Mouse (Mus musculus): ENCODE results near the gene Rpp21. TPM values are rescaled to one million over a fixed set of nuclear protein-coding genes. Genes with fewer than 3 reads are reported as not detected.

Rpp21 gene
- polyA plus RNA-seq, 1 experiment: 61.2 TPM

GRCm38 (mm10) chr17:36218594-36219155 is 39.2 kb downstream of the Rpp21 start:
- TF ChIP-seq MYOG (IDR thresholded peaks at IDR 0.05; ENCODE audit: control insufficient read depth, extremely low read depth, insufficient read length) (no peak), MAX (IDR thresholded peaks at IDR 0.05) (no peak), USF1 (IDR thresholded peaks at IDR 0.05; ENCODE audit: low read depth) (no peak), CTCF (IDR thresholded peaks at IDR 0.05; ENCODE audit: control insufficient read depth, insufficient read depth, insufficient read length) (no peak), FOSL1 (IDR thresholded peaks at IDR 0.05; ENCODE audit: insufficient read depth, low read length, poor library complexity, severe bottlenecking) (no peak), MYOD1 (IDR thresholded peaks at IDR 0.05; ENCODE audit: control insufficient read depth, insufficient read length, low read depth) (no peak)

GRCm38 (mm10) chr17:36215586-36215985 is 42.3 kb downstream of the Rpp21 start:
- Histone ChIP-seq H3ac (ENCODE audit: control insufficient read depth, insufficient read length, low read depth) (no peak overlapping the region), H3K79me2 (ENCODE audit: control insufficient read depth, insufficient read depth) (no peaks in the 10 kb centered on the region), H3K27me3 (ENCODE audit: control insufficient read depth, insufficient read depth, insufficient read length) (peaks cover 19% of the 10 kb centered on the region), H3K4me3 (ENCODE audit: insufficient read depth, poor library complexity, severe bottlenecking) (no peak overlapping the region), H3K36me3 (ENCODE audit: control insufficient read depth, insufficient read depth) (no peaks in the 10 kb centered on the region), H3K79me3 (ENCODE audit: low read depth) (no peaks in the 10 kb centered on the region)
- TF ChIP-seq MYOG (IDR thresholded peaks at IDR 0.05; ENCODE audit: control insufficient read depth, extremely low read depth, insufficient read length): no peak
- no peak for TF ChIP-seq CEBPB (IDR thresholded peaks at IDR 0.05; ENCODE audit: low read depth)
- TF ChIP-seq MYOD1 (IDR thresholded peaks at IDR 0.05; ENCODE audit: control insufficient read depth, insufficient read length, low read depth): no peak
- TF ChIP-seq MAX (IDR thresholded peaks at IDR 0.05): no peak
- no peak for TF ChIP-seq FOSL1 (IDR thresholded peaks at IDR 0.05; ENCODE audit: insufficient read depth, low read length, poor library complexity, severe bottlenecking)
- no peak for TF ChIP-seq CTCF (IDR thresholded peaks at IDR 0.05; ENCODE audit: control insufficient read depth, insufficient read depth, insufficient read length)
- TF ChIP-seq USF1 (IDR thresholded peaks at IDR 0.05; ENCODE audit: low read depth): no peak

More at GRCm38 (mm10) chr17:36218594-36219155, 39.2 kb downstream of the Rpp21 start:
- no peaks in the 10 kb centered on the region for H3K79me3 ChIP-seq (ENCODE audit: low read depth)
- no peaks in the 10 kb centered on the region for H3K79me2 ChIP-seq (ENCODE audit: control insufficient read depth, insufficient read depth)
- H3ac ChIP-seq (ENCODE audit: control insufficient read depth, insufficient read length, low read depth): no peak overlapping the region
- no peak overlapping the region for H3K4me3 ChIP-seq (ENCODE audit: insufficient read depth, poor library complexity, severe bottlenecking)
- peaks cover 27% of the 10 kb centered on the region for H3K27me3 ChIP-seq (ENCODE audit: control insufficient read depth, insufficient read depth, insufficient read length)
- H3K36me3 ChIP-seq (ENCODE audit: control insufficient read depth, insufficient read depth): no peaks in the 10 kb centered on the region

- peaks cover 13% of the 10 kb centered on the region for H3K27me3 ChIP-seq (ENCODE audit: control insufficient read depth, insufficient read depth, insufficient read length)
- H3K79me3 ChIP-seq (ENCODE audit: low read depth): no peaks in the 10 kb centered on the region
- H3K4me3 ChIP-seq (ENCODE audit: insufficient read depth, poor library complexity, severe bottlenecking): no peak overlapping the region
- no peaks in the 10 kb centered on the region for H3K79me2 ChIP-seq (ENCODE audit: control insufficient read depth, insufficient read depth)
- TF ChIP-seq USF1 (IDR thresholded peaks at IDR 0.05; ENCODE audit: low read depth) (no peak), MYOD1 (IDR thresholded peaks at IDR 0.05; ENCODE audit: control insufficient read depth, insufficient read length, low read depth) (no peak), MAX (IDR thresholded peaks at IDR 0.05) (no peak), FOSL1 (IDR thresholded peaks at IDR 0.05; ENCODE audit: insufficient read depth, low read length, poor library complexity, severe bottlenecking) (no peak), MYOG (IDR thresholded peaks at IDR 0.05; ENCODE audit: control insufficient read depth, extremely low read depth, insufficient read length) (no peak), CEBPB (IDR thresholded peaks at IDR 0.05; ENCODE audit: low read depth) (no peak), CTCF (IDR thresholded peaks at IDR 0.05; ENCODE audit: control insufficient read depth, insufficient read depth, insufficient read length) (no peak)
- no peaks in the 10 kb centered on the region for H3K36me3 ChIP-seq (ENCODE audit: control insufficient read depth, insufficient read depth)
- H3ac ChIP-seq (ENCODE audit: control insufficient read depth, insufficient read length, low read depth): no peak overlapping the region
Measured at GRCm38 (mm10) chr17:36206846-36207245, 51.0 kb downstream of the Rpp21 start.

GRCm38 (mm10) chr17:36205862-36206261 is 52.0 kb downstream of the Rpp21 start:
- Histone ChIP-seq H3ac (ENCODE audit: control insufficient read depth, insufficient read length, low read depth) (no peak overlapping the region), H3K79me2 (ENCODE audit: control insufficient read depth, insufficient read depth) (no peaks in the 10 kb centered on the region), H3K36me3 (ENCODE audit: control insufficient read depth, insufficient read depth) (no peaks in the 10 kb centered on the region), H3K27me3 (ENCODE audit: control insufficient read depth, insufficient read depth, insufficient read length) (peaks cover 14% of the 10 kb centered on the region), H3K79me3 (ENCODE audit: low read depth) (no peaks in the 10 kb centered on the region), H3K4me3 (ENCODE audit: insufficient read depth, poor library complexity, severe bottlenecking) (no peak overlapping the region)
- no peak for TF ChIP-seq CEBPB (IDR thresholded peaks at IDR 0.05; ENCODE audit: low read depth)
- no peak for TF ChIP-seq MYOD1 (IDR thresholded peaks at IDR 0.05; ENCODE audit: control insufficient read depth, insufficient read length, low read depth)
- no peak for TF ChIP-seq MAX (IDR thresholded peaks at IDR 0.05)
- no peak for TF ChIP-seq USF1 (IDR thresholded peaks at IDR 0.05; ENCODE audit: low read depth)
- no peak for TF ChIP-seq FOSL1 (IDR thresholded peaks at IDR 0.05; ENCODE audit: insufficient read depth, low read length, poor library complexity, severe bottlenecking)
- TF ChIP-seq CTCF (IDR thresholded peaks at IDR 0.05; ENCODE audit: control insufficient read depth, insufficient read depth, insufficient read length): no peak
- no peak for TF ChIP-seq MYOG (IDR thresholded peaks at IDR 0.05; ENCODE audit: control insufficient read depth, extremely low read depth, insufficient read length)

Other genes with a start within 250 kb of the Rpp21 start
- gene H2-T24, start 237.5 kb downstream of the Rpp21 start, polyA plus RNA-seq (2012; fragmentation: generic; extraction: Trizol): 0.16 TPM
- gene H2-T23, start 225.2 kb downstream of the Rpp21 start, polyA plus RNA-seq (2012; fragmentation: generic; extraction: Trizol): 7.0 TPM
- gene H2-T22, start 215.3 kb downstream of the Rpp21 start, polyA plus RNA-seq (2012; fragmentation: generic; extraction: Trizol): 21.7 TPM
- gene Gm6034, start 215.1 kb downstream of the Rpp21 start, polyA plus RNA-seq (2012; fragmentation: generic; extraction: Trizol): not detected
- gene Gm11127, start 199.7 kb downstream of the Rpp21 start, polyA plus RNA-seq (2012; fragmentation: generic; extraction: Trizol): 0.18 TPM
- gene Gm19684, start 136.4 kb downstream of the Rpp21 start, polyA plus RNA-seq (2012; fragmentation: generic; extraction: Trizol): not detected
- gene Gm7030, start 128.6 kb downstream of the Rpp21 start, polyA plus RNA-seq (2012; fragmentation: generic; extraction: Trizol): not detected
- gene Gm8909, start 89.5 kb downstream of the Rpp21 start, polyA plus RNA-seq (2012; fragmentation: generic; extraction: Trizol): not detected
- gene H2-T3, start 67.8 kb downstream of the Rpp21 start, polyA plus RNA-seq (2012; fragmentation: generic; extraction: Trizol): not detected
- gene Trim39, start 14.2 kb upstream of the Rpp21 start, polyA plus RNA-seq (2012; fragmentation: generic; extraction: Trizol): 5.1 TPM
- not detected for gene H2-M10.2, start 28.4 kb upstream of the Rpp21 start, polyA plus RNA-seq (2012; fragmentation: generic; extraction: Trizol)
- not detected for gene H2-M10.1, start 68.1 kb upstream of the Rpp21 start, polyA plus RNA-seq (2012; fragmentation: generic; extraction: Trizol)
- not detected for gene H2-M10.3, start 110.3 kb upstream of the Rpp21 start, polyA plus RNA-seq (2012; fragmentation: generic; extraction: Trizol)
- gene H2-M10.4, start 204.3 kb upstream of the Rpp21 start, polyA plus RNA-seq (2012; fragmentation: generic; extraction: Trizol): not detected

All from C2C12 (cell line).